Mouse (Mus musculus) forebrain, postnatal 0 days (tissue): ENCODE measurements around the gene Hspb9. TPM values are rescaled to one million over a fixed set of nuclear protein-coding genes. Genes with fewer than 3 reads are reported as not detected.

ENCODE experiments used
- ATAC-seq: fragments of 200-750 bp; cut with Nextera tagmentation; 2 replicates; pipeline ENCODE4 v1.8.0; 2017; ENCODE audit warnings: mild to moderate bottlenecking, moderate library complexity
- DNase-seq: peaks from one replicate; pipeline ENCODE4 v3.0.0-alpha.2; 2015
- H3K27ac ChIP-seq: fragments of 300-500 bp; sonication (generic); 2 replicates; pipeline ENCODE4 v1.5.1; 2014; ENCODE audit warnings: low read depth, mild to moderate bottlenecking, antibody characterized with exemption, low read length, moderate library complexity, mixed read lengths
- H3K27me3 ChIP-seq: fragments of 300-500 bp; sonication (generic); 2 replicates; pipeline ENCODE4 v1.6.1; 2014; ENCODE audit warnings: mild to moderate bottlenecking, low read length, mixed read lengths; ENCODE audit not compliant: insufficient read depth
- H3K36me3 ChIP-seq: fragments of 300-500 bp; sonication (generic); 2 replicates; pipeline ENCODE4 v1.6.1; 2014; ENCODE audit warnings: mild to moderate bottlenecking, moderate library complexity; ENCODE audit not compliant: insufficient read depth
- H3K4me1 ChIP-seq: fragments of 300-500 bp; sonication (generic); 2 replicates; pipeline ENCODE4 v1.6.1; 2014; ENCODE audit warnings: antibody characterized with exemption; ENCODE audit not compliant: insufficient read depth
- H3K4me2 ChIP-seq: fragments of 300-500 bp; sonication (generic); 2 replicates; pipeline ENCODE4 v1.6.1; 2014; ENCODE audit warnings: low read depth, mild to moderate bottlenecking, moderate library complexity
- H3K4me3 ChIP-seq: fragments of 300-500 bp; sonication (generic); 2 replicates; pipeline ENCODE4 v1.5.1; 2014; ENCODE audit warnings: low read depth, low read length, mixed read lengths
- H3K9ac ChIP-seq: fragments of 300-500 bp; sonication (generic); 2 replicates; pipeline ENCODE4 v1.6.1; 2014; ENCODE audit warnings: mild to moderate bottlenecking
- H3K9me3 ChIP-seq: fragments of 300-500 bp; sonication (generic); 2 replicates; pipeline ENCODE4 v1.6.1; 2016; ENCODE audit warnings: low read length
- CTCF ChIP-seq: sonication (generic); IDR thresholded peaks from 2 replicates; pipeline ENCODE4 v1.5.1; 2016; ENCODE audit warnings: antibody characterized with exemption, control low read depth, low read depth
- WGBS: fragments of 180-500 bp; shearing (Covaris S2); extraction: QIAGEN DNeasy Blood & Tissue Kit; methylation state at CpG from one replicate; pipeline ENCODE4 v1.1.7; 2014; 5-methylcytosine and 5-hydroxymethylcytosine counted together
- polyA plus RNA-seq: library from polyadenylated mRNA; unstranded; fragments of >200 nt; fragmentation: Nextera tagmentation; extraction: Ambion mirVana; gene quantifications from 2 replicates; pipeline ENCODE4 v1.2.1, GENCODE M21; 2015
- total RNA-seq: library from RNA; depleted of rRNA; stranded (reverse); fragments of >200 nt; gene quantifications from 2 replicates; pipeline ENCODE4 v1.2.3, GENCODE M21; 2014

The Hspb9 gene
- total and polyA plus RNA-seq, 2 experiments from 2014 or later = 0.22 TPM; not detected in 1

DNA sequence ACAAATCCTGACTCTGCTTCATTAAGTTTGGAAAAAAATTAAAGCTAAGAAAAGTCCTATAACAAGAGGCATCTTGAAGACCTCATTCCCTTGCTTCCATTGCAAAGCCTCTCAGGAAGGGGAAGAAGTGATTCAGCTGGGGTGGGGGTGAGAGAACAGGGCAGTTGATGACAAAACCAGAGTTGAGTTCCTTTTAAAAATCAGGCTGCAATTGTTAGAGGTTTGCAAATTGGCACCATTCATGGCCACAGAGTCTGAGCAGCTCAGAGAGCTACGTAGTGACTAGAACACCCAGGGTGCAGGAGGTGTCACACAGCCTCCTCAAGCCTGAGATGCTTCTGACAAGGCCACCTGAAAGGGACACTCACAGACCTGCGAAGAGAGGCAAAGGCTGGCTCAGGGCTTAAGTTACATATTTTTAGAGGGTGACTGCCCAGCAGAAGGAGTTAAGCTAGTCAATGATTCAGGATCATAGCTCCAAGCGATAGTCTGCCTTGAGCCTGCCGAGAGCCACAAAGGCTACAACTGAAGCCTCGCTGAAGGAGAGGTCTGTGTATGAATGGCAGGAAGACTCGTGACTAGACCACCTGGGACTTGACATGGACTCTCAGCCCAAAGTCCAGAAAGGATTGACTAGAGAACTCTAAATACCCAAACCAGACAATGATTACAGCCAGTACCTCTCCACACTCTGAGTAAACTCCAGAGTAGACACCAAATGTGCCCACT, 17.0 kb downstream of the Hspb9 start:
- ATAC-seq = no peak
- Histone ChIP-seq H3K4me1 (no peaks in the 10 kb centered on the region), H3K27me3 (no peaks in the 10 kb centered on the region), H3K9me3 (no peaks in the 10 kb centered on the region), H3K36me3 (peaks cover 15% of the 10 kb centered on the region), H3K4me3 (no peak overlapping the region), H3K4me2 (no peak overlapping the region), H3K27ac (no peak overlapping the region), H3K9ac (no peak overlapping the region)
- DNase-seq = no peak
- TF ChIP-seq CTCF = no peak
- WGBS = 78% methylated on average over 6 of the region's 6 CpGs

DNA sequence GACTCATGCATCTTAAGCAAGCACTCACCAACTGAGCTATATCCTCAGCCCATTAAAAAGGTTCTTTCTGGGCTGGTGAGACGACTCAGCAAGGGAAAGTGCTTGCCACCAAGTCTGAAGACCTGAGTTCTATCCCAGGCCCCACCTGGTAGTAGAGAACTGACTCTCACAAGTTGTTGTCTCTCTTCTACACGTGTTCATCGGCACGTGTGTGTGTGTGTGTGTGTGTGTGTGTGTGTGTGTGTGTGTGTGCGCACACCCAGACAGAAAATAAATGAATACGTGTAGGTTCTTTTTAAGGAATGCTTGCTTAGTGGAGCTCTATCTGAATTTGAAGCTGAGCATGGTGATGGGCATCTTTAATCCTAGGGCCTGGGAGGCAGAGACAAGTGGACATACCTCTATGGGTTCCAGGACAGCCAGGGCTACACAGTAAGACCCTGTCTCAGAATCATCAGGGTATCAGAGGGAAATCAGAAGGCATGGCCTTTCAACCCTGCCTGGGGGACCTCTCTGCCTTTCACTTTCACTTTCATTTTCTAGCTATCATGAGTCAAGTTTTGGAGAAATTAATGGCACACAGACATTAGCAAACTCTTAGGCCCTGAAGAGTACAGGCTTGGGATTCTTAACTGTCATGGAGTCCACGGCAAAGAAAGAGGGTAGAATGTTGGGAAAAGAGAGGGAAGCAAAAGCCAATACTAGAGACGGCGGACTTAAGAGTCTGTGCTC, 21.6 kb downstream of the Hspb9 start:
- Histone ChIP-seq H3K4me2 (no peak overlapping the region), H3K4me3 (no peak overlapping the region), H3K9me3 (no peaks in the 10 kb centered on the region), H3K9ac (no peak overlapping the region), H3K27ac (no peak overlapping the region), H3K27me3 (no peaks in the 10 kb centered on the region), H3K4me1 (peaks cover 10% of the 10 kb centered on the region; the same call in 1 of the 2 replicates), H3K36me3 (peaks cover 4% of the 10 kb centered on the region; the same call in 1 of the 2 replicates)
- no peak for DNase-seq
- no peak for ATAC-seq
- no peak for TF ChIP-seq CTCF
- 90% methylated on average over 9 of the region's 9 CpGs for WGBS

DNA sequence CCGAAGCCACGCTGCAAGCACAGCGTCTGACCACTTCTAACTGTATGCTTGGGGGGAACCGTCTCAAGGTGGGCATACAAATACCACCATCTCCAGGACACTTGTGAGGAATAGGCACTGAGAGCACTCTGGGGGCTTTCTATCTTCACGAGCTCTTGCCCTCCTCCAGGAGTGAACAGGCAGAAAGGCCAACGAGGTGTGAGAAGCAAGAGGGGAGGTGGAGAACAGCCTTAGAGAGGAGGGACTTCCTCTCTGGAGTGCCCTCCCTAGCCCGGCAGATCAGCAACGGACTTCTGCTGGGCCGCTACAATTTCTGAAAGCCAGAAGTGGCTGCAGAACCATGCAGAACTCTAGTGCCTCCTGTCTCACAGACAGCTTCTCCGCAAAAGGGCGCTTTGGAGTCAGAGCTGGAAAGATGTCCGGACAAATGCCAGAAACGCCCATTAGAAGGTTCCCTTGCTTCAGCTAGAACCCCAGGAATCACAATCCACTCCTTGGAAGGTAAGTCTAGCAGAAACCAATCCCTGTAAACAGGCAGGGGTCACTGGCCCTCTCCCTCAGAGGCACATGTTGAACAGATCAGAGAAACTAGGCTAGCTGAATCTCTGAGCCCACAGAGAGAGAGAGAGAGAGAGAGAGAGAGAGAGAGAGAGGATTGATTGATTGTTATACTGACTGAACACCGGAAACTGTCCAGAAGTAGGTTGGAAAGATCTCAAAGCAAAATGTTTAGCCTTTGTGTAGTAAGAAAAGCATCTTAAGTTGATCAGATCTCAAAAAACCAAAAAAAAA, 22.5 kb downstream of the Hspb9 start:
- WGBS = 78% methylated on average over 14 of the region's 14 CpGs
- no peak overlapping the region for H3K4me3 ChIP-seq
- H3K4me2 ChIP-seq = no peak overlapping the region; the same call in 1 of the 2 replicates

DNA sequence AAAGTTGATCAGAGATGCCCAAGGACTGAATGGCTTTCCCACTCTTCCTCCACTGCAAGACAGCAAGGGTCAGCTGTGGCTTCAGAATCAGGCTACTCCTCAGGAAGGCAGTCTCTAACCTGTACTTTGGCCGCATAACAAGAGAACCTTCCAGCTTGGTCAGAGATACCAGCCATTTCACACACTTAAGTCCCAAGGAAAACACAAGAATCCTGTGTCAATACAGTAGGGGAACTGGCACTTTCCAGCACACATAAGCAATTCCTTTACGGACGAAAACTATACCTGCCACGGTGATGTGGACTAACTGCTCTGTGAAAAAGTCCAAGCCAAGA, 23.1 kb downstream of the Hspb9 start:
- DNase-seq = no peak
- peak overlapping the region; percentile 79 for H3K4me2 ChIP-seq
- no peak for TF ChIP-seq CTCF
- 0 out of 2 replicates have a peak overlapping the region, but pooled peaks have one; percentile 94 for H3K4me3 ChIP-seq
- H3K27ac ChIP-seq = no peak overlapping the region
- H3K9ac ChIP-seq = 0 out of 2 replicates have a peak overlapping the region, but pooled peaks have one; percentile 90
- WGBS = 74% methylated on average over 4 of the region's 4 CpGs
- no peak for ATAC-seq
- H3K9me3 ChIP-seq = no peaks in the 10 kb centered on the region
- H3K4me1 ChIP-seq = peaks cover 10% of the 10 kb centered on the region; the same call in 1 of the 2 replicates
- no peaks in the 10 kb centered on the region for H3K27me3 ChIP-seq
- peaks cover 11% of the 10 kb centered on the region; the same call in 1 of the 2 replicates for H3K36me3 ChIP-seq

More for the DNA sequence above, 22.5 kb downstream of the Hspb9 start:
- Histone ChIP-seq H3K27me3 (no peaks in the 10 kb centered on the region), H3K36me3 (peaks cover 5% of the 10 kb centered on the region; the same call in 1 of the 2 replicates), H3K4me1 (peaks cover 10% of the 10 kb centered on the region; the same call in 1 of the 2 replicates), H3K9me3 (no peaks in the 10 kb centered on the region), H3K9ac (no peak overlapping the region), H3K27ac (no peak overlapping the region)
- no peak for ATAC-seq
- DNase-seq = no peak
- TF ChIP-seq CTCF = no peak

DNA sequence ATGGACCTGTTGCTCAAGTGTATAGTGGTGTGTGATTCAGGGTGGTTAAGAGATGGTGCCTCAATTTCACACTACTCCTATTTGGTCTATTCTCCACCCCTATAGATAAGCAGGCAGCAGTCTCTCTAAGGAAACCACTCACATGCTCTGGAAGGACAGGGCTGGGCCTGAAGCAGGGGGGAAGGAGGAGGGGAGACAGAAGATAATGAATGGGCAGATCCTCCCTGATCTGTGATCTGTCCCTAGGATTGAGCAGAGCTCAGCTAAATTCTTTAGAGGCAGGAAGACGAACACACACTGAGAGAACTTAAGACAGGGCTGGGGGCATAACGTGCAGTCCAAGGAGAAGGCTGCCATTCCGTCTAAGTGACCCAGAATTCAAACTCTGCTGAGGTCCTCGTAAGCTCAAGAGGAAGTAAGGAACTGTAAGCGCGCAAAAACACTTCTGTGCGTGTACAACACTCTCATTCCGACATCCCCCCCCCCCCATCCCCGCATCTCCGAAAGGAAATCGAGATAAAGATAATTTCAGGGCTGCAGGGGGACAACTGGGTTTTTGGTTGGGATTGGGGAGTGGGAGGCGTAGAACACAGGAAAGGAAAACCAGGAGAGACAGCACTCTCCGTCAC, 23.6 kb downstream of the Hspb9 start:
- peak overlapping the region; percentile 79 for H3K4me2 ChIP-seq
- H3K4me3 ChIP-seq = peak overlapping the region; percentile 94
- TF ChIP-seq CTCF = no peak
- H3K9me3 ChIP-seq = no peaks in the 10 kb centered on the region
- H3K36me3 ChIP-seq = peaks cover 12% of the 10 kb centered on the region; the same call in 1 of the 2 replicates
- no peak for ATAC-seq
- 2% methylated on average over 13 of the region's 13 CpGs for WGBS
- H3K9ac ChIP-seq = peak overlapping the region; percentile 90
- H3K4me1 ChIP-seq = peaks cover 10% of the 10 kb centered on the region; the same call in 1 of the 2 replicates
- H3K27ac ChIP-seq = peak overlapping the region; percentile 77
- no peaks in the 10 kb centered on the region for H3K27me3 ChIP-seq
- no peak for DNase-seq

DNA sequence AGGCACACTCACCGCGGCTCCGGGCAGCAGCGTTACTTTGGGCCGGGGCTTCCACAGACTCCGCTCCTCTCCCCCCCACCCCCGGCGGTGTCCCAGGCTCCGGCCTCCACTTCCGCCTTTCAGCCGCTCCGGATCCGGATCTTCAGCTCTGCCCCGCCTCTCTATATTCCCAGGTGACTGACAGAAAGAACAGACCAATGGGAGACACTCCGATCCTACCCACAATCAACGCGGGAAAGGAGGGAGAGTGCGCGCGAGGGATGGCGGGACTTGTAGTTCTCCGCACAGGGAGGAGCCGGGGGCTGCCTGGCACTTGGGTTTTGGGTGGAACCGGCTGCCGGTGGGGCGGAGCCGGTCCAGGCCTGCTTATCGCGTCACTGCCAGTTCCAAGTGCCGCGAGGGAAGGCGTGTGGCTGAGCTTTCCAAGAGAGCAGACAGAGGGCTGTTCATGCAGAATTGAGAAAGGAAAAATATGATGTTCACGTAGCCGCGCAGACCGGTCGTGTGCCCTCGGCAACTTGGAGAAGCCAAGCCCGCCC, 24.5 kb downstream of the Hspb9 start, which contains the start of gene Rab5c:
Gene Rab5c, minus strand, starts transcription at position 150 of the 539 bp plus-strand sequence.
- TF ChIP-seq CTCF = no peak; the same call in 1 of the 2 replicates
- Histone ChIP-seq H3K4me3 (peak within 1 kb of the TSS; percentile 94), H3K4me2 (peak within 1 kb of the TSS; percentile 79), H3K27ac (peak within 1 kb of the TSS; percentile 87), H3K4me1 (peaks cover 10% of the 10 kb centered on the region; the same call in 1 of the 2 replicates), H3K9me3 (no peaks in the 10 kb centered on the region), H3K36me3 (peaks cover 14% of the 10 kb centered on the region), H3K9ac (peak within 1 kb of the TSS; percentile 90), H3K27me3 (no peaks in the 10 kb centered on the region)
- WGBS = 1% methylated on average over 39 of the region's 39 CpGs
- ATAC-seq = peak; percentile 99
- DNase-seq = peak; percentile 99
